In the genomic region with DNA sequence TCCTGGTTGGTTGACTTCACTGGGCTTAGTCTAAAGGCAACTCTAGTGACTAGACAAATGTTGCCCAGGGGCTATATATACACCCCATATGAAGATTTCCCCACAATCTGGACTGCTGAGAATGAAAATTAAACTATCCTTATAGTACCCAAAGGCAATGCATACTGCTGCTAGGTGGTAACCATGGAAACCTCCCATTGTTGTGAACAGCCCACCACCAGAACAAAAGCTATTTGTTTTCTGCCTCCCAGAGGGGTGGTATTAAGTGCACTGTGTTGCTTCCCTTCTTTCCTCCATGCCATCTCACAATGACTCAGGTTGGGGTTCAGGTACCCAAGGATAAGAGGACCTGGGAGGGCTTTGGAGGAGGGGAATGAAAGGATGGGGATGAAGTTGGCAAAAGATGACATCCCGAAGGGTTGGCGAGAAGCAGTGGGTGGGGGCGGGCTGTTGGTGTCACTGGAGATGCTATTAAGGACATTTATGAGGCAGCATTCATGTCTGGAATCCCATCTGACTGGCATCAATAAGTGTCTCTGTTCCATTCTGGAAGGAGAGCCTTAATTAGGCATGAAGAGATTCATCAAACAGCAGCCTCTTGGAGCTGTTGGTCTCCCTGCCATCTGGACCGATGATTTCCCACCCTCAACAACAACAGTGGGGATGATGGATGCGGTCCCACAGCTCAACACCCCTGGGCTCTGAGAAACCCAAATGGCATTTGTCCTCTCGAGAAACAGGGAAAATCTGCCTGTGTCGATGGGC, we compare ENCODE assay signal across 17 mouse cellular contexts.
A peak's percentile ranks its signal among the peaks of the same experiment; 100 is the strongest.
DNase-seq lines count a peak whose midpoint lies in the region; ATAC-seq lines count a peak whose summit lies in the region.
"Had no signal": no experiment of that assay in that cellular context is flagged by ENCODE, and none has a peak within 500 bp of the region (broad histone marks: within the 10 kb centered on the region; RNA-seq: fewer than 3 reads in every experiment).

No protein-coding gene starts in this region.

- H3K9me3 ChIP-seq in hindbrain, embryonic 11.5 days (ENCODE audit: control insufficient read depth, low read length): no peaks in the 10 kb centered on the region

- DNase-seq in layer of hippocampus, postnatal 14 days (ENCODE audit: low spot score in 2 of 2): peak; percentile 23 to 28
- DNase-seq in layer of hippocampus, adult 8-10 months (ENCODE audit: low spot score in 2 of 2): no peak
- peak; percentile 36 for DNase-seq in embryo, embryonic 10 days (ENCODE audit: low spot score)
- peak; percentile 41 for DNase-seq in hindbrain, embryonic 11.5 days (ENCODE audit: low spot score)
- DNase-seq in neural tube, embryonic 10.5 days (ENCODE audit: extremely low spot score, low spot score): peak; percentile 41
- no peak for DNase-seq in gastrocnemius, postnatal 10 days
- no peak for DNase-seq in cerebellum, adult 9-10 months
- DNase-seq: adrenal gland, postnatal 25 days; cerebellum, adult 8-10 months; heart, adult 2 months; kidney, adult 2 months; kidney, postnatal 4 days; layer of hippocampus, postnatal 36 days; lung, adult 18-20 months; thymus, postnatal 14 days had no signal

- peaks cover 7% of the 10 kb centered on the region; the same call in 1 of the 2 replicates for H3K36me3 ChIP-seq in hindbrain, embryonic 11.5 days (ENCODE audit: control insufficient read depth, insufficient read depth, low read length)

- H3K4me3 ChIP-seq in hindbrain, embryonic 11.5 days (ENCODE audit: low read depth, low read length): no peak overlapping the region
- H3K4me3 ChIP-seq: heart, adult 2 months had no signal

- H3K4me1 ChIP-seq in hindbrain, embryonic 11.5 days (replicated peaks; ENCODE audit: control insufficient read depth, insufficient read depth, low read length): 0 out of 2 replicates have a peak, but pooled peaks cover 3% of the 10 kb centered on the region

- ATAC-seq in hindbrain, embryonic 11.5 days (ENCODE audit: low FRiP score): peak; percentile 81
- no peak for ATAC-seq in monocyte, adult 5-6 weeks (replicated peaks; ENCODE audit: insufficient number of reproducible peaks, low FRiP score, low TSS enrichment, poor library complexity, severe bottlenecking)

- H3K4me2 ChIP-seq in hindbrain, embryonic 11.5 days (replicated peaks; ENCODE audit: low read depth, low read length): no peak overlapping the region

- WGBS in hindbrain, embryonic 11.5 days: 57% methylated on average over 7 of the region's 7 CpGs

- peak overlapping the region; percentile 7; the same call in 1 of the 2 replicates for H3K27ac ChIP-seq in hindbrain, embryonic 11.5 days (ENCODE audit: low read depth, low read length)
- H3K27ac ChIP-seq: heart, adult 2 months; stomach, postnatal 0 days had no signal

- H3K27me3 ChIP-seq in hindbrain, embryonic 11.5 days (ENCODE audit: control insufficient read depth, insufficient read depth, low read length): no peaks in the 10 kb centered on the region

- H3K9ac ChIP-seq in hindbrain, embryonic 11.5 days (ENCODE audit: low read depth, low read length): no peak overlapping the region

Comparison
In these comparisons a context has a peak if more than half of its experiments do, and no peak if none do; other contexts are left out.
1. DNase-seq: peak in layer of hippocampus, postnatal 14 days (2 of 2), embryo, embryonic 10 days (single experiment), hindbrain, embryonic 11.5 days (single experiment) and neural tube, embryonic 10.5 days (single experiment); none in layer of hippocampus, adult 8-10 months (0 of 2), gastrocnemius, postnatal 10 days (single experiment) and cerebellum, adult 9-10 months (single experiment).